Mouse (Mus musculus): ENCODE measurements around the gene Bdnf. TPM values are rescaled to one million over a fixed set of nuclear protein-coding genes. Genes with fewer than 3 reads are reported as not detected.

The Bdnf gene
- 0.10 TPM for polyA plus RNA-seq (2014; fragmentation: Illumina TruSeq; extraction: RNeasy Lipid Tissue Mini Kit (QIAGEN cat#74804); ENCODE audit: low read depth, low replicate concordance)

DNA sequence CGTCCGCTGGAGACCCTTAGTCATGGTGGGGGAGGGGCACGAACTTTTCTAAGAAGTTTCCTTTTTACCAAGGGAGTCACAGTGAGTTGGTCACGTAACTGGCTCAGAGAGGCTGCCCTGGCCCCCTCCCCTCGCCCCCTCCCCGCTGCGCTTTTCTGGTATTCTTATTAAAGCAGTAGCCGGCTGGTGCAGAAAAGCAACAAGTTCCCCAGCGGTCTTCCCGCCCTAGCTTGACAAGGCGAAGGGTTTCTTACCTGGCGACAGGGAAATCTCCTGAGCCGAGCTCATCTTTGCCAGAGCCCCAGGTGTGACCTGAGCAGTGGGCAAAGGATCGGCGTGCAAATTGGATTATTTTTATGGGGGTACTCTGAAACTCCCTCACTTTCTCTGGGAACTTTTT lies at the start of gene Bdnf:
Bdnf (plus strand) TSS at position 169 of the 400 bp plus-strand sequence.

Other genes starting within 250 kb of the Bdnf start
- 40.8 TPM for gene Lin7c, start 216.2 kb downstream of the Bdnf start, polyA plus RNA-seq (2014; fragmentation: Illumina TruSeq; extraction: RNeasy Lipid Tissue Mini Kit (QIAGEN cat#74804); ENCODE audit: low read depth, low replicate concordance)
- 23.4 TPM for gene Lgr4, start 242.9 kb downstream of the Bdnf start, polyA plus RNA-seq (2014; fragmentation: Illumina TruSeq; extraction: RNeasy Lipid Tissue Mini Kit (QIAGEN cat#74804); ENCODE audit: low read depth, low replicate concordance)